Mouse (Mus musculus) cortical plate, adult 2 months (tissue): Measurements from ENCODE around the gene Ccna2.

ENCODE experiments used
- CTCF ChIP-seq: fragments of 200-500 bp; IDR thresholded peaks from 2 replicates; pipeline ENCODE4 v1.5.1; 2011; ENCODE audit warnings: mild to moderate bottlenecking, control low read depth, low read length; ENCODE audit not compliant: insufficient read depth; ENCODE audit errors: extremely low read depth
- POLR2A ChIP-seq: fragments of 200-500 bp; IDR thresholded peaks from 2 replicates; pipeline ENCODE4 v1.6.1; 2011; ENCODE audit warnings: mild to moderate bottlenecking, low read length, control low read depth; ENCODE audit not compliant: insufficient read depth; ENCODE audit errors: extremely low read depth

DNA sequence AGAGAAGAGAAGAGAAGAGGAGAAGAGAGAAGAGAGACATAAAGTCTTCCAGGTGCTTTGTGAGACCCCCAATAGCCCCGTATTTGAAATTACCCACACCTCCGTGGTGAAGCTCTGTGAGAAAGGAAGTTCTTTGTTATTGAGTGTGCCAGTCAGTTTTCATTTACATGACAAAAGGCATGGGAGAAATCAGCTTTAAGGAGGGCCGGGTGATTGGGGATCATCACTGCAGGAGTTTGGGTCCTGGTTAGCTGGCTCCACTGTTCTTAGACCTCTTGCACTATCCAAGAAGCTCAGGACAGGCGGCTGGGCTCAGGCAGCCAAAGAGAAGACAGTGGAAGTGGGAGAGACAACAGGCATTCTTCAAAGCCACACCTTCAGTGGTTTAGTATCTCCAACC is 49.8 kb downstream of the Ccna2 start:
- TF ChIP-seq CTCF (no peak), POLR2A (no peak)
